Mouse (Mus musculus) liver, adult 2 months (tissue): ENCODE results near the gene Trim39. TPM values are rescaled to one million over a fixed set of nuclear protein-coding genes. Genes with fewer than 3 reads are reported as not detected.
A peak's percentile ranks its signal among the peaks of the same experiment; 100 is the strongest.

Experiments used
- DNase-seq: peaks from one replicate; pipeline ENCODE4 v3.0.0-alpha.2; 2011; ENCODE audit warnings: low read depth, low spot score; ENCODE audit errors: extremely low read depth
- H3K27ac ChIP-seq: fragments of 200-500 bp; replicated peaks from 2 replicates; pipeline ENCODE4 v1.5.1; 2012; ENCODE audit warnings: low read depth, mild to moderate bottlenecking, control low read depth, inconsistent platforms, low read length; ENCODE audit not compliant: insufficient read depth
- H3K27me3 ChIP-seq: fragments of 200-500 bp; 2 replicates; pipeline ENCODE4 v1.6.1; 2012; ENCODE audit warnings: mild to moderate bottlenecking, moderate library complexity, low read length, inconsistent platforms; ENCODE audit not compliant: control insufficient read depth, insufficient read depth
- H3K36me3 ChIP-seq: fragments of 200-500 bp; 2 replicates; pipeline ENCODE4 v1.6.1; 2012; ENCODE audit warnings: low read length, inconsistent platforms; ENCODE audit not compliant: control insufficient read depth, insufficient read depth
- H3K4me1 ChIP-seq: fragments of 200-500 bp; 2 replicates; pipeline ENCODE4 v1.6.1; 2011; ENCODE audit warnings: low read length; ENCODE audit not compliant: control insufficient read depth, insufficient read depth
- H3K4me3 ChIP-seq: fragments of 200-500 bp; 2 replicates; pipeline ENCODE4 v1.5.1; 2011; ENCODE audit warnings: low read depth, mild to moderate bottlenecking, control low read depth, low read length, moderate library complexity; ENCODE audit not compliant: insufficient read depth
- H3K79me2 ChIP-seq: fragments of 200-500 bp; 2 replicates; pipeline ENCODE4 v1.6.1; 2012; ENCODE audit warnings: inconsistent platforms, mild to moderate bottlenecking, low read length, moderate library complexity; ENCODE audit not compliant: control insufficient read depth, insufficient read depth
- H3K9ac ChIP-seq: fragments of 200-500 bp; 2 replicates; pipeline ENCODE4 v1.6.1; 2012; ENCODE audit warnings: low read depth, mild to moderate bottlenecking, control low read depth, inconsistent platforms, low read length
- CTCF ChIP-seq: fragments of 200-500 bp; IDR thresholded peaks from 2 replicates; pipeline ENCODE4 v1.5.1; 2011; ENCODE audit warnings: low read depth, low read length, control low read depth
- POLR2A ChIP-seq: fragments of 200-500 bp; IDR thresholded peaks from 2 replicates; pipeline ENCODE4 v1.6.1; 2011; ENCODE audit warnings: low read length, control low read depth; ENCODE audit not compliant: insufficient read depth; ENCODE audit errors: extremely low read depth
- WGBS: fragments of 180-500 bp; shearing (Covaris S2); methylation state at CpG from one replicate; pipeline ENCODE4 v1.1.7; 2018; 5-methylcytosine and 5-hydroxymethylcytosine counted together
- polyA plus RNA-seq: library from polyadenylated mRNA; depleted of rRNA; stranded (reverse); fragments of >200 nt; gene quantifications from 2 replicates; pipeline ENCODE4 v1.2.3, GENCODE M21; 2012
- total RNA-seq: library from RNA; depleted of rRNA; stranded (reverse); fragments of >200 nt; gene quantifications from 2 replicates; pipeline ENCODE4 v1.2.3, GENCODE M21; 2014

The Trim39 gene
- total and polyA plus RNA-seq, 2 experiments: 5.0 to 8.0 TPM

GRCm38 (mm10) chr17:36257241-36257947, 14.7 kb downstream of the Trim39 start:
- peak overlapping the region; percentile 93 for H3K9ac ChIP-seq
- no peaks in the 10 kb centered on the region for H3K79me2 ChIP-seq
- H3K27me3 ChIP-seq: no peaks in the 10 kb centered on the region
- WGBS: under 1% methylated on average over 37 of the region's 37 CpGs
- peak overlapping the region; percentile 81 for H3K27ac ChIP-seq
- TF ChIP-seq CTCF (peak; percentile 73), POLR2A (peak; percentile 66; the same call in 1 of the 2 replicates)
- peaks cover 19% of the 10 kb centered on the region for H3K36me3 ChIP-seq
- peak overlapping the region; percentile 87 for H3K4me3 ChIP-seq
- peak; percentile 73 for DNase-seq
- H3K4me1 ChIP-seq: 0 out of 2 replicates have a peak, but pooled peaks cover under 1% of the 10 kb centered on the region

GRCm38 (mm10) chr17:36253087-36253600, 18.9 kb downstream of the Trim39 start:
- WGBS: 32% methylated on average over 6 of the region's 6 CpGs
- no peak for TF ChIP-seq POLR2A
- no peak for TF ChIP-seq CTCF

GRCm38 (mm10) chr17:36252250-36252876, 19.7 kb downstream of the Trim39 start:
- WGBS: 9% methylated on average over 25 of the region's 25 CpGs
- peaks cover 4% of the 10 kb centered on the region; the same call in 1 of the 2 replicates for H3K36me3 ChIP-seq
- H3K27me3 ChIP-seq: peaks cover 8% of the 10 kb centered on the region
- peaks cover 4% of the 10 kb centered on the region; the same call in 1 of the 2 replicates for H3K4me1 ChIP-seq
- no peak for DNase-seq
- TF ChIP-seq CTCF (no peak), POLR2A (no peak)
- H3K9ac ChIP-seq: no peak overlapping the region
- H3K79me2 ChIP-seq: no peaks in the 10 kb centered on the region
- H3K27ac ChIP-seq: no peak overlapping the region
- H3K4me3 ChIP-seq: peak overlapping the region; percentile 31; the same call in 1 of the 2 replicates

More at GRCm38 (mm10) chr17:36253087-36253600, 18.9 kb downstream of the Trim39 start:
- H3K9ac ChIP-seq: no peak overlapping the region
- H3K27ac ChIP-seq: no peak overlapping the region
- H3K4me3 ChIP-seq: no peak overlapping the region
- no peaks in the 10 kb centered on the region for H3K79me2 ChIP-seq
- peaks cover 4% of the 10 kb centered on the region; the same call in 1 of the 2 replicates for H3K36me3 ChIP-seq
- peaks cover 8% of the 10 kb centered on the region for H3K27me3 ChIP-seq
- peaks cover 4% of the 10 kb centered on the region; the same call in 1 of the 2 replicates for H3K4me1 ChIP-seq
- no peak for DNase-seq

- no peak overlapping the region for H3K27ac ChIP-seq
- H3K9ac ChIP-seq: no peak overlapping the region
- H3K79me2 ChIP-seq: no peaks in the 10 kb centered on the region
- H3K27me3 ChIP-seq: peaks cover 8% of the 10 kb centered on the region
- peaks cover 4% of the 10 kb centered on the region; the same call in 1 of the 2 replicates for H3K4me1 ChIP-seq
- TF ChIP-seq CTCF (no peak), POLR2A (no peak)
- H3K36me3 ChIP-seq: no peaks in the 10 kb centered on the region
- no peak overlapping the region for H3K4me3 ChIP-seq
- DNase-seq: no peak
- WGBS: 16% methylated on average over 33 of the region's 33 CpGs
Measured at GRCm38 (mm10) chr17:36248886-36249285, 23.2 kb downstream of the Trim39 start.

- DNase-seq: no peak
- no peak overlapping the region for H3K9ac ChIP-seq
- TF ChIP-seq POLR2A (no peak), CTCF (0 out of 2 replicates have a peak, but pooled peaks have one; percentile 9)
- peaks cover 5% of the 10 kb centered on the region for H3K27me3 ChIP-seq
- no peaks in the 10 kb centered on the region for H3K79me2 ChIP-seq
- no peaks in the 10 kb centered on the region for H3K36me3 ChIP-seq
- 94% methylated on average over 2 of the region's 2 CpGs for WGBS
- H3K27ac ChIP-seq: no peak overlapping the region
- H3K4me1 ChIP-seq: no peaks in the 10 kb centered on the region
- H3K4me3 ChIP-seq: no peak overlapping the region
Measured at GRCm38 (mm10) chr17:36245741-36246140, 26.3 kb downstream of the Trim39 start.
